Mouse (Mus musculus): ENCODE data around the gene Hcrt.

Gene Hcrt

GRCm38 (mm10) chr11:100769980-100770379, 7.2 kb upstream of the Hcrt start:
- no peak for DNase-seq (ENCODE audit: low read depth, low spot score)

- no peak for DNase-seq (ENCODE audit: low read depth, low spot score)
Observed at GRCm38 (mm10) chr11:100767871-100768270, 5.1 kb upstream of the Hcrt start.

- DNase-seq (ENCODE audit: low read depth, low spot score): no peak
Observed at GRCm38 (mm10) chr11:100766726-100767125, 4.0 kb upstream of the Hcrt start.

GRCm38 (mm10) chr11:100761547-100762045, 1.1 kb downstream of the Hcrt start:
- peak; percentile 92 for DNase-seq (ENCODE audit: low read depth, low spot score)

GRCm38 (mm10) chr11:100759611-100760233, 3.0 kb downstream of the Hcrt start, which contains the start of gene Kcnh4:
Gene Kcnh4, minus strand, starts transcription at chr11:100759942.
- peak; percentile 96 for DNase-seq (ENCODE audit: low read depth, low spot score)

GRCm38 (mm10) chr11:100758707-100759610, 3.8 kb downstream of the Hcrt start:
- peak; percentile 54 for DNase-seq (ENCODE audit: low read depth, low spot score)

- DNase-seq (ENCODE audit: low read depth, low spot score): no peak
Observed at GRCm38 (mm10) chr11:100757566-100757965, 5.2 kb downstream of the Hcrt start.

- no peak for DNase-seq (ENCODE audit: low read depth, low spot score)
Observed at GRCm38 (mm10) chr11:100756476-100756875, 6.3 kb downstream of the Hcrt start.

GRCm38 (mm10) chr11:100754693-100755057, 8.1 kb downstream of the Hcrt start:
- DNase-seq (ENCODE audit: low read depth, low spot score): peak; percentile 72

- DNase-seq (ENCODE audit: low read depth, low spot score): peak; percentile 84
Observed at GRCm38 (mm10) chr11:100754021-100754692, 8.6 kb downstream of the Hcrt start.

- peak; percentile 54 for DNase-seq (ENCODE audit: low read depth, low spot score)
Observed at GRCm38 (mm10) chr11:100752294-100752693, 10.4 kb downstream of the Hcrt start.

- peak; percentile 69 for DNase-seq (ENCODE audit: low read depth, low spot score)
Observed at GRCm38 (mm10) chr11:100750127-100750526, 12.6 kb downstream of the Hcrt start.

- DNase-seq (ENCODE audit: low read depth, low spot score): peak; percentile 80
Observed at GRCm38 (mm10) chr11:100749469-100749868, 13.3 kb downstream of the Hcrt start.

GRCm38 (mm10) chr11:100748620-100749019, 14.1 kb downstream of the Hcrt start:
- DNase-seq (ENCODE audit: low read depth, low spot score): peak; percentile 85

- DNase-seq (ENCODE audit: low read depth, low spot score): no peak
Observed at GRCm38 (mm10) chr11:100747114-100747513, 15.6 kb downstream of the Hcrt start.

GRCm38 (mm10) chr11:100746546-100746945, 16.2 kb downstream of the Hcrt start:
- DNase-seq (ENCODE audit: low read depth, low spot score): no peak

- DNase-seq (ENCODE audit: low read depth, low spot score): peak; percentile 84
Observed at GRCm38 (mm10) chr11:100745085-100745484, 17.6 kb downstream of the Hcrt start.

- no peak for DNase-seq (ENCODE audit: low read depth, low spot score)
Observed at GRCm38 (mm10) chr11:100741348-100741747, 21.4 kb downstream of the Hcrt start.

GRCm38 (mm10) chr11:100738749-100739148, 24.0 kb downstream of the Hcrt start:
- no peak for DNase-seq (ENCODE audit: low read depth, low spot score)

- DNase-seq (ENCODE audit: low read depth, low spot score): peak; percentile 100
Observed at GRCm38 (mm10) chr11:100738066-100738604, 24.6 kb downstream of the Hcrt start, which contains the start of gene Rab5c. Gene Rab5c, minus strand, starts transcription at chr11:100738215.

GRCm38 (mm10) chr11:100737105-100737733, 25.5 kb downstream of the Hcrt start:
- DNase-seq (ENCODE audit: low read depth, low spot score): no peak
